Mouse (Mus musculus): ENCODE results near the gene Tmem88.

DNA sequence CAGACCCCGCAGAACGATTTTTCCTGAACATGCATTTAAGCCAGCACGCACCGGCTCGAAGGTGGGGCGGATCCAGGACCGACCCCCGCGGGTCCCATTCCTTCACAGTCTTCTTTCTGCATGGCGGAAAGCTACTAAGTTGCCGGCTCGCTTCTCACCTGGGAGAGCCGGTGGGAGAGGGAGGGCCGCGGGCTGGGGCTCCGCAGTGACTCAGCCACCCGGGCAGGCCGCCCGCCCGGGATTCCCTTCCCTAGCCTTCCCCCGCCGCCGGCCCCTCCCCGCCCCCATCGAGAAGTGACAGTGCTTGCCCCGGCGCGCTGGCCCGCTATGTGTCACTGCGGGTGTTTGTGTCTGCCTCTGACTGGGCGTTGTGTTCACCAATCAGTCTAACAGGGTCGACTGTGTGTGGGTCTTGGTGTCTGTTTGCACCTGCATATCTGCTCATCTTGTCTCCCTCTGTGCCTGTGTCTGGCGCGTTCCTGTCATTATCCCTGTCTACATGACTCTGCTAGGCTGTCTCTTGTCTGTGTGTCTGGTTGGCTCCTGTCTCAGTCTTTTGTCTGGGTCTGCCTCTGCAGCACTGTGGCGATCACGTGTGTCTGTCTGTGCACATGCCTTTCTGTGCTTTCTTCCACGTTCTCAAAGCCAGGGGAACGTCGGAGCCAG is 13.6 kb upstream of the Tmem88 start:
- TF ChIP-seq CTCF (IDR thresholded peaks at IDR 0.05): no peak
- TF ChIP-seq POLR2A (IDR thresholded peaks at IDR 0.05; ENCODE audit: insufficient read depth, low read depth, low read length): no peak
- TF ChIP-seq EP300 (IDR thresholded peaks at IDR 0.05; ENCODE audit: insufficient read depth, low read depth, low read length): no peak
